Mouse (Mus musculus): ENCODE results near the gene Myof.

DNA sequence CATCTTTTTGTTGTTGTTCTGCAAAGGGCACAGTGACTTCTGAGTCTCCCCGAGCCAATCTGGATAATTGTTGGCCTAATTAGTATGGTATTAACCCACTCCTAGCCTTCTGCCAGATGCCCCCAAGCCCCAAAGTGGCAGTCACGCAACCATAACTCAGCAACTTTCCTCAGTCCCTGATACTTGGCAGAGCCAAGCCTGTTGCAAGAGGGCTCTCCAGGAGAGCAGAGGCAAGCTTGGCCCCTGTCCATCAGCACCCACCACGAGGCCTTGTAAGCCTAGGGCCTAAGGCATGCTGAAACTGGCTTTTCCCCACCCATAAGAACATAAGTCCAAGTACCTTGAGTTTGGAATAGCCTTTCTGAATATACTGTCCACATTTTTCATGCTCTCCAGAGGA, 119.1 kb downstream of the Myof start:
- no peak for TF ChIP-seq ZNF384 (IDR thresholded peaks at IDR 0.05; ENCODE audit: low read depth, low read length)
- no peak for TF ChIP-seq CHD2 (IDR thresholded peaks at IDR 0.05; ENCODE audit: low read depth, low read length)
- TF ChIP-seq MAFK (IDR thresholded peaks at IDR 0.05; ENCODE audit: insufficient read depth, low read depth, low read length): no peak
- TF ChIP-seq HCFC1 (IDR thresholded peaks at IDR 0.05; ENCODE audit: borderline replicate concordance, insufficient read depth, low read length): no peak
- TF ChIP-seq ZC3H11A (IDR thresholded peaks at IDR 0.05; ENCODE audit: borderline replicate concordance, low read depth, low read length): no peak
